Mouse (Mus musculus) lung, adult 2 months (tissue): ENCODE measurements at regions not wholly inside any gene's neighbourhood (a gene's known extent, or its start where the extent isn't known, plus 50 kb on each side); places are given as distances from the start of the nearest gene placed in this dataset.

Experiments
- DNase-seq: peaks from one replicate; pipeline ENCODE4 v3.0.0; 2022
- H3K4me1 ChIP-seq: fragments of 200-500 bp; 2 replicates; pipeline ENCODE4 v1.6.1; 2011; ENCODE audit warnings: low read length; ENCODE audit not compliant: control insufficient read depth, insufficient read depth
- H3K4me3 ChIP-seq: fragments of 200-500 bp; replicated peaks from 2 replicates; pipeline ENCODE3; 2011; ENCODE audit warnings: low read depth, mild to moderate bottlenecking, control low read depth, low read length; ENCODE audit errors: extremely low read depth
- CTCF ChIP-seq: fragments of 200-500 bp; IDR thresholded peaks from 2 replicates; pipeline ENCODE4 v1.5.1; 2011; ENCODE audit warnings: mild to moderate bottlenecking, low read length, control low read depth; ENCODE audit not compliant: insufficient read depth
- POLR2A ChIP-seq: fragments of 200-500 bp; IDR thresholded peaks from 2 replicates; pipeline ENCODE4 v1.6.1; 2011; ENCODE audit warnings: low read depth, mild to moderate bottlenecking, control low read depth, low read length, borderline replicate concordance; ENCODE audit errors: extremely low read depth
- WGBS: fragments of 180-500 bp; shearing (Covaris S2); methylation state at CpG from one replicate; pipeline ENCODE4 v1.1.7; 2018; 5-methylcytosine and 5-hydroxymethylcytosine counted together

DNA sequence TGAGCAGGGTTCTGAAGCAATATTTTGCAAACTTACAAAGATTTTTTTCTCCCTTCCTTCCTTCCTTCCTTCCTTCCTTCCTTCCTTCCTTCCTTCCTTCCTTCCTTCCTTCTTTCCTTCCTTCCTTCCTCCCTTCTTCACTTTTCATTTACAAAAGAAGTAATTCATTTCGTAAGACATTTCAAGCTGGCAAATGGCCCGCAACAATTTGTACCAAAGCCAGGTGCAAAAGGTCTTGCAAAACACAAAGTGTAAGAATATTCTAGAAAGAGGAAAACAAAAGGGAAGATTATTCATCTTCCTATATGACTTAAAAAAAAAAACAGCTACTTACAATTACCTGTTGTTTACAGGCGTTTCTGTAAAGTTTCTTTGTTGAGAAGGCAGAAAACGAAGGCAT is 86.3 kb upstream of the Nr2f2 start:
- TF ChIP-seq CTCF, result no peak
- TF ChIP-seq POLR2A, result no peak
- 66% methylated on average over 4 of the region's 4 CpGs for WGBS
- no peaks in the 10 kb centered on the region for H3K4me1 ChIP-seq
- no peak for DNase-seq
- H3K4me3 ChIP-seq, result no peak overlapping the region

DNA sequence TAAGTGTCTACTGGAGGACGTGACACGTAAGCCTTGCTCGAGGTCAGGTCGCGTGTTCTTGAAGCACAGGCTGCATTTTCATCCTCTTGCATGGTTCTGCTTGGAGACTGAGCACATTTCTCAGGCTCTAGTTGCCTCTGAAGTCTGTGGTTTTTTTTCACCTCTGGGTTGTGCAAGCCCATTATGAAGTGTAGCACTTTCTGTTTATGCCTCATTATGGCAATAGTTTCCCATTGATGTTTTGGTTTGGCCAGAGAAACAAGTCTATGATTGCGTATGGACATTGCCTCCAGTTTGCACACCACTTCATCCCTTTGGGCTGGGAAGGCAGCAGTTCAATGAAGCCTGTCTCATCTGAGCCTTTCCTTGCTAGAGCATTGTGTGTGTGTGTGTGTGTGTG is 72.4 kb upstream of the Nr2f2 start:
- H3K4me3 ChIP-seq, result no peak overlapping the region
- DNase-seq, result no peak
- WGBS, result 80% methylated on average over 6 of the region's 6 CpGs
- TF ChIP-seq POLR2A, result no peak
- no peak for TF ChIP-seq CTCF
- H3K4me1 ChIP-seq, result no peaks in the 10 kb centered on the region

DNA sequence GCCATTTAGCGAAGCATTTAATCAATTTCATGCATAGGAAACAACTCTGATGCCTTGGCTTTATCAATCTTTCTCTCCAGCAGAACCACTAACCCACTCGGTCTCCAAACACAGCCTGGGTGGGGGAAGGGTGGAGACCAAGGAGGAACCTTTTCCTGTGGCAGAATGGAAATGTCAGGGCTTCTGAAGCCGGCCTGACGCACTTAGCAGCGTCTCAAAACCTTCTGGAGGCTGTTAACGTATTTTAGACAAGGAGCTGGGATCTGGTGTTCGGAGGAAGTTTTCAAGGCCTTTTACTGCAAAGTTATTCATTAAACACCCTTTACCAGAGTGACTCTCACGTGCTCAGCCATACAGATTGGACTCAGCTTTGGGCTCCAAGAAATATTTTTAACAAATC is 67.3 kb upstream of the Nr2f2 start:
- no peak for TF ChIP-seq POLR2A
- TF ChIP-seq CTCF, result no peak
- Histone ChIP-seq H3K4me1 (no peaks in the 10 kb centered on the region; the same call in 1 of the 2 replicates), H3K4me3 (no peak overlapping the region)
- 43% methylated on average over 8 of the region's 8 CpGs for WGBS
- no peak for DNase-seq

DNA sequence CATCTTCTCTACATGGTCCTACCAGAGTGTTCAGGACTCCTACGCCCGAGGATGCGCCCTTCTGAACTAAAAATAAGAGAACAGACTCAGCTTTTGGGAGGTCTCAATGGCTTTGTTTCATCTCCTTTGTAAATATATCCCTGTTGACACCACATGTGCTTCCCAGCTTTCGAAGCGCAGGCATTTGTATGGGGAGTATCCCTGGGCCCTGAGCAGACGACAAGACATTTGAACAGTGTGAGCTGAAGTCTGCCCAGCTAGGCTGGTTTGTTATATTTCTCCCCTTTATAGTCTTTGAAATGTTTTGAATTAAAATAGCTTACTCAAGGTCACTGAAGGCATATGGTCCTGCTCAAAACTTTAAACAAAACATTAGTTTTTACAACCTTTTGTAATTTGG is 66.8 kb upstream of the Nr2f2 start:
- 87% methylated on average over 6 of the region's 6 CpGs for WGBS
- no peak for DNase-seq
- Histone ChIP-seq H3K4me3 (no peak overlapping the region), H3K4me1 (no peaks in the 10 kb centered on the region; the same call in 1 of the 2 replicates)
- TF ChIP-seq CTCF, result no peak
- no peak for TF ChIP-seq POLR2A

DNA sequence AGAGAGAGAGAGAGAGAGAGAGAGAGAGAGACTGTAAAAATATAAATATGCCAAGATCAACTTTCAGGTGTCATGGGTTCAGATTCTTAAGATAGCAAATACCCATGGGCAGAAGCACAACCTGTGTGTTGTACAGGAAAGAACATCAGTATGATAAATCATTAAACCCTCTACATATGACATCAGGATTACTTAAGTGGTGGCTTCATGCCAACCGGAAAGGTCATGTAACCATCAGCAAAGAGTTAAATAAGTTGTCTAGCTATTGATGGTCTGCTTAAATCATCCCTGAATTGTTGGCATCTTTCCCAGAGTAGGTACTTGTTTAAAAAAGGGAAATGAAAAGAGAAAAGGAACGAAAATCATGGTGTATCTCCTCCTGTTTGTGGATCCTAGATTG is 65.2 kb upstream of the Nr2f2 start:
- TF ChIP-seq POLR2A (no peak), CTCF (no peak)
- WGBS, result 56% methylated on average over 2 of the region's 2 CpGs
- H3K4me1 ChIP-seq, result no peaks in the 10 kb centered on the region; the same call in 1 of the 2 replicates
- DNase-seq, result no peak
- no peak overlapping the region for H3K4me3 ChIP-seq

DNA sequence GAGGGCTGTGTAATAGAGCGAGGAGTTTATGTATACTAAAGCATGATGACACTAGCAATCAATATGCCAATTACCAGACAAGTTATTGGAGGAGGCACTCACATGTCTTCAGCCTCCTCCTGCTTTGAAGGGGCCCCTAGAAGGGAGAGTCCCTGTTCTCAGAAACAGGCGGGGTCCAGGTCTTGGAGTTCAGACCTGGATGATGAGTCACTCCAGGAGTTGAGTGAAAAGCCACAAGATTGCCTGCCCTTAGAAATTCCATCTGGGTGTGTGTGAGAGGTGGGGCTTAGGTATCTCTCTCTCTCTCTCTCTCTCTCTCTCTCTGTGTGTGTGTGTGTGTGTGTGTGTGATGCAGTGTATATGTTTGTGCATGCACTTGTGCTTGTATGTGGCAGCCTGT is 62.8 kb upstream of the Nr2f2 start:
- TF ChIP-seq CTCF (no peak), POLR2A (no peak)
- WGBS, result 43% methylated on average over 2 of the region's 2 CpGs
- no peak for DNase-seq
- no peaks in the 10 kb centered on the region; the same call in 1 of the 2 replicates for H3K4me1 ChIP-seq
- H3K4me3 ChIP-seq, result no peak overlapping the region

DNA sequence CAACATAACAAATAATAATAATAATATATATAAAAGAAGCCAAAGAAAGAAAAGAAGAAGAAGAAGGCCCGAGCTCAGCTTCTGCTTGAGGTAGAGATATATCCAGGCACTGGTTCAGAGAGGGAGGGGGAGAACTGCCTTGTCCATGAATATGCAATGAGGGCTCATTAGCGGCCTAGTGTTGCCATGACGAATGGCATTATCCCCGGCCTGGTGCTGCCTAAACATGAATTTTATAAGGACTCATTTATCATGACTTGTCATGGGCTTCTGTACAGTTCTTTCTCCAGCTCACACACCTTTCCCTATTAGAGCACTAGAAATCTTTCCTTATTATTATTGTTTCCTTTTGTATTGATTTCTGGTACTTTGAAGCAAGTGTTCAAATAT is 57.7 kb upstream of the Nr2f2 start:
- Histone ChIP-seq H3K4me1 (no peaks in the 10 kb centered on the region; the same call in 1 of the 2 replicates), H3K4me3 (no peak overlapping the region)
- 84% methylated on average over 4 of the region's 4 CpGs for WGBS
- no peak for DNase-seq
- TF ChIP-seq CTCF (no peak), POLR2A (no peak)

DNA sequence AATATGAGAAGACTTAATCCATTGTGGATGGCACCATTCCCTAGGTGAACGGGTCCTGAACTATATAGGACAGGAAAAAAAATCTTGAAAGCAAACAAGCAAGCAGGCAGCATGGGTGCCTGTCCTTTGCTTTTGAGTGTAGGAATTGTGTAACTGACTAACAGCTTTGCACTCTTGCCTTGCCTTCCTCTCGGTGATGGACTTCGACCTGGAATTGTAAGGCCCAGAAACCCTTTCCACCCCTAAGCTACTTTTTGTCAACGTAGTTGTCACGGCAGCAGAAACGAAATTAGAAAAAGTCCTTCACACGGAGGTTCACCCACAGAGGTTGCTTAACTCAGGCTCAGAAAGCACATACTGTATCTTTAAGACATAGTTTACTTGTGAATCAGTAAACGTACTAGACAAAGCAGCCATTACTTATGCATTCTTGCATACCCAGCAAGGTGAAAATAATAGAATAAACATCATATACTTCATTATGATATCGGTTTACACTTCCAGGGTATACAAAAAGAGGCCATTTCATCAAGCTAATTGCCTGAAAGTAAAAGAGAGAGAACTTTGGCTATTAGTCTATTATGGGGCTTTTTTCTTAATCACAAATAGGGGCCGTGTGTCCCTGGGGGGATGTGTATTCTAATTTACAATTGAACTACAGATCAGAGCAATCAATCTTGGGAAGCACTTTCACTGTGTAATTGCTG is 57.1 kb upstream of the Nr2f2 start:
- DNase-seq, result no peak
- TF ChIP-seq POLR2A (no peak), CTCF (no peak)
- Histone ChIP-seq H3K4me3 (no peak overlapping the region), H3K4me1 (no peaks in the 10 kb centered on the region)
- 77% methylated on average over 10 of the region's 10 CpGs for WGBS

DNA sequence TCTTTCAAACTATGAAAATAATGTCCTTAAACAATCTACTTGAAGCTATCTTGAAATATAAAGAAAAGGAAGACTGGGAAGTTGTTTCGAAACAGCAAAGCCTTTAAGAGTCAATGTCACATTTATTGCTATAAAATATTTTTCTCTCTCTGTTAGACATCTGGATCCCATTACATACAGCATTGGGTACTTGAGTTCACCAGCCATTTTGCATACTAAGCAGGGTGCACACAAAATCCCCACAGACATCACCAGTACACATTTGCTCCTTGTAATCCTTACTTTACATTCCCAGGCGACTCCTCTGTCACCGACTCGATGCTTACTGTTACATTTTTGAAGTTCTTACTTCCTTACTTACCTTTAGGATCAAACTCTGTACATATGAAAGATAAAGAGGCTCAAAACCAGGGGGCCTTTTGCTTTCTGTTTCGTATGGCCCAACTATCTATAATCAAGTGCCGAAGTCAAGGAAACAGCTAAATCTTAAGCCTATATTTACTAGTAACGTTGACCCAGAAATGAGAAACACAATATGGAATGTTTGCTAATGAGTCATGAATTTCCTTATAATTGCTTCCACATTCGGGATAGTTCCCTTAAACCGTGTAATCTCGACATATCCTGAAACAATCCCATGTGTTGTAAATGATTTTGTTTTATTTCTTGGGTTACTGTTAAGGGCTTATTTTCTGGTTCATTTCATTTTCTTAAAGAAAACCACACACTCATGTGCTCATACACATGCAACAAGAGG is 49.8 kb upstream of the Nr2f2 start:
- TF ChIP-seq POLR2A (no peak), CTCF (no peak)
- 76% methylated on average over 10 of the region's 10 CpGs for WGBS
- Histone ChIP-seq H3K4me3 (no peak overlapping the region), H3K4me1 (no peaks in the 10 kb centered on the region)
- DNase-seq, result no peak
